In the genomic region with DNA sequence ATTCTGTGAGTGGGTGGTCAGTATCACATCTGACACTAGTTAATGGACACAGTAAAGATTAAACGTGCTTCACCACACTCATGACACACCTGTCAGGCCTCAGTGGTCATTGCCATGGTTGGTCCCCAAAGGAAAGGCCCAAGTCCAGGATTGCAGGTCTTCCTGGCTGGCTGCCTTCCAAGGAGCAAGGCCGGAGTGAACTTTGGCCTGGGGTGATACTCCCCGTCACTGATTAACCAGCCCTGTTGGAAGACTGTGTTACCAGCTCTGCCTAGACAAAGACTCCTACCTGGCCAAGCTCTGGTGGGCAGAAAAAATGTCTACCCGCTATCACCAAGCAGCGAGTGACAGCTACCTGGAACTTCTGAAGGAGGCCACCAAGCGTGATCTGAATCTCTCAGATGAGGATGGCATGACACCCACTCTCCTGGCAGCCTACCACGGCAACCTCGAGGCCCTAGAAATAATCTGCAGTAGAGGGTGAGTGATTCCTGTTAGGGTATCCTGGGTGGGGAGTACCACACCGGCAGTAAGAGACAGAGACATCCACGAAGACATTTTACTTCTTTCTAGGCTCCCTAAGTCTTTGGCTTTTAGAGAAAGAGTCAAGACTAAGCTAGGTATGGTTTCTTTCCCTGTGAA, we compare ENCODE assay signal across 18 mouse cellular contexts. TPM values are rescaled to one million over a fixed set of nuclear protein-coding genes. Genes with fewer than 3 reads are reported as not detected.
DNase-seq lines count a peak whose midpoint lies in the region; ATAC-seq and TF ChIP-seq lines count a peak whose summit lies in the region.
"Had no signal": no experiment of that assay in that cellular context is flagged by ENCODE, and none has a peak within 500 bp of the region (broad histone marks: within the 10 kb centered on the region; RNA-seq: fewer than 3 reads in every experiment).

TSS of gene Anks4b (plus strand) at position 256 of the 642 bp plus-strand sequence.

- peak; percentile 93 for ATAC-seq in intestine, embryonic 16.5 days
- peak; percentile 91 for ATAC-seq in liver, embryonic 16.5 days (ENCODE audit: low read depth)
- ATAC-seq in hindbrain, embryonic 13.5 days (ENCODE audit: low FRiP score), result no peak
- ATAC-seq: CD4-positive, CD25-positive, alpha-beta regulatory T cell, adult 4 months; forebrain, embryonic 14.5 days had no signal

- peak; percentile 96 for DNase-seq in kidney, adult 2 months
- DNase-seq in kidney, postnatal 36 days, result peak; percentile 92 to 94
- DNase-seq in gastrocnemius, postnatal 4 days (ENCODE audit: low spot score in 2 of 2), result no peak
- no peak for DNase-seq in adrenal gland, postnatal 4 days (ENCODE audit: low spot score in 2 of 2)
- no peak for DNase-seq in lung, postnatal 14 days
- DNase-seq: cerebellum, adult 11-12 months; gastrocnemius, postnatal 14 days; lung, embryonic 14.5 days; spleen, adult 18-20 months had no signal

- H3K27me3 ChIP-seq in intestine, embryonic 16.5 days (replicated peaks; ENCODE audit: control insufficient read depth, insufficient read depth, low read length), result no peaks in the 10 kb centered on the region
- H3K27me3 ChIP-seq in kidney, adult 2 months (replicated peaks; ENCODE audit: control insufficient read depth, insufficient read depth, low read length), result no peaks in the 10 kb centered on the region
- no peaks in the 10 kb centered on the region for H3K27me3 ChIP-seq in liver, embryonic 16.5 days (ENCODE audit: control insufficient read depth, insufficient read depth, low read depth, low read length)
- no peaks in the 10 kb centered on the region for H3K27me3 ChIP-seq in hindbrain, embryonic 13.5 days
- H3K27me3 ChIP-seq: embryonic facial prominence, embryonic 15.5 days; heart, embryonic 13.5 days; megakaryocyte, embryonic 14.5 days had no signal

- peak within 1 kb of the TSS; percentile 87 for H3K27ac ChIP-seq in intestine, embryonic 16.5 days (ENCODE audit: low read length)
- peak within 1 kb of the TSS; percentile 90 for H3K27ac ChIP-seq in kidney, adult 2 months (ENCODE audit: insufficient read depth, low read depth, low read length)
- H3K27ac ChIP-seq in liver, embryonic 16.5 days (ENCODE audit: low read length), result peak within 1 kb of the TSS; percentile 70
- H3K27ac ChIP-seq in hindbrain, embryonic 13.5 days, result no peak within 1 kb of the TSS
- H3K27ac ChIP-seq: embryonic facial prominence, embryonic 15.5 days; heart, embryonic 13.5 days had no signal

- no peak for TF ChIP-seq CTCF in kidney, adult 2 months (conservative IDR thresholded peaks at IDR 0.05; ENCODE audit: insufficient read depth, insufficient read length, low read depth, low read length)

- H3K4me1 ChIP-seq in intestine, embryonic 16.5 days (ENCODE audit: control insufficient read depth, insufficient read depth, low read length), result peaks cover 2% of the 10 kb centered on the region; the same call in 1 of the 2 replicates
- peaks cover 3% of the 10 kb centered on the region; the same call in 1 of the 2 replicates for H3K4me1 ChIP-seq in kidney, adult 2 months (ENCODE audit: control insufficient read depth, insufficient read depth, low read length)
- H3K4me1 ChIP-seq in liver, embryonic 16.5 days (ENCODE audit: control insufficient read depth, low read depth, low read length), result no peaks in the 10 kb centered on the region
- H3K4me1 ChIP-seq in hindbrain, embryonic 13.5 days (replicated peaks), result no peaks in the 10 kb centered on the region
- H3K4me1 ChIP-seq: embryonic facial prominence, embryonic 15.5 days; heart, embryonic 13.5 days; megakaryocyte, embryonic 14.5 days had no signal

- H3K36me3 ChIP-seq in intestine, embryonic 16.5 days (ENCODE audit: control insufficient read depth, insufficient read depth, low read length), result no peaks in the 10 kb centered on the region
- H3K36me3 ChIP-seq in kidney, adult 2 months (ENCODE audit: control insufficient read depth, insufficient read depth, low read length), result no peaks in the 10 kb centered on the region
- no peaks in the 10 kb centered on the region for H3K36me3 ChIP-seq in liver, embryonic 16.5 days (ENCODE audit: control insufficient read depth, insufficient read depth)
- no peaks in the 10 kb centered on the region for H3K36me3 ChIP-seq in hindbrain, embryonic 13.5 days
- H3K36me3 ChIP-seq: embryonic facial prominence, embryonic 15.5 days; heart, embryonic 13.5 days had no signal

- peak within 1 kb of the TSS; percentile 74 for H3K9ac ChIP-seq in intestine, embryonic 16.5 days (ENCODE audit: low read depth, low read length)
- H3K9ac ChIP-seq in liver, embryonic 16.5 days (ENCODE audit: low read depth, low read length), result peak within 1 kb of the TSS; percentile 13; the same call in 1 of the 2 replicates
- no peak within 1 kb of the TSS for H3K9ac ChIP-seq in hindbrain, embryonic 13.5 days
- H3K9ac ChIP-seq: embryonic facial prominence, embryonic 15.5 days; heart, embryonic 13.5 days; lung, embryonic 14.5 days had no signal

- H3K4me2 ChIP-seq in intestine, embryonic 16.5 days (ENCODE audit: low read depth, low read length), result peak within 1 kb of the TSS; percentile 8
- peak within 1 kb of the TSS; percentile 4; the same call in 1 of the 2 replicates for H3K4me2 ChIP-seq in liver, embryonic 16.5 days (ENCODE audit: low read depth, low read length)
- no peak within 1 kb of the TSS for H3K4me2 ChIP-seq in hindbrain, embryonic 13.5 days
- H3K4me2 ChIP-seq: embryonic facial prominence, embryonic 15.5 days; heart, embryonic 13.5 days; lung, embryonic 14.5 days had no signal

- no peaks in the 10 kb centered on the region for H3K9me3 ChIP-seq in intestine, embryonic 16.5 days (ENCODE audit: control insufficient read depth, low read length)
- H3K9me3 ChIP-seq in liver, embryonic 16.5 days (replicated peaks; ENCODE audit: control insufficient read depth, low read length), result no peaks in the 10 kb centered on the region
- no peaks in the 10 kb centered on the region for H3K9me3 ChIP-seq in hindbrain, embryonic 13.5 days
- H3K9me3 ChIP-seq: embryonic facial prominence, embryonic 15.5 days; heart, embryonic 13.5 days; megakaryocyte, embryonic 14.5 days had no signal

- TF ChIP-seq POLR2A in kidney, adult 2 months (IDR thresholded peaks at IDR 0.05; ENCODE audit: low read depth, low read length), result no peak

- H3K4me3 ChIP-seq in intestine, embryonic 16.5 days (ENCODE audit: low read length), result peak within 1 kb of the TSS; percentile 49
- peak within 1 kb of the TSS; percentile 62 for H3K4me3 ChIP-seq in kidney, adult 2 months (ENCODE audit: insufficient read depth, low read depth, low read length)
- peak within 1 kb of the TSS; percentile 51 for H3K4me3 ChIP-seq in liver, embryonic 16.5 days (ENCODE audit: low read depth, low read length)
- H3K4me3 ChIP-seq in hindbrain, embryonic 13.5 days, result no peak within 1 kb of the TSS
- H3K4me3 ChIP-seq: embryonic facial prominence, embryonic 15.5 days; heart, embryonic 13.5 days; megakaryocyte, embryonic 14.5 days had no signal

- 61% methylated on average over 10 of the region's 10 CpGs for WGBS in intestine, embryonic 16.5 days
- WGBS in kidney, adult 2 months, result 38% methylated on average over 10 of the region's 10 CpGs
- 54% methylated on average over 10 of the region's 10 CpGs for WGBS in liver, embryonic 16.5 days (ENCODE audit: insufficient replicate concordance)
- WGBS in hindbrain, embryonic 13.5 days, result 87% methylated on average over 10 of the region's 10 CpGs

RNA-seq across cellular contexts. Expression of gene Anks4b, which starts in this region (rescaled TPM):
- 15.7 and 15.9 TPM in 2 replicates for polyA plus RNA-seq in intestine, embryonic 16.5 days (2015; fragmentation: Nextera tagmentation; extraction: Ambion mirVana)
- 10.8 and 15.0 TPM in 2 replicates for polyA plus RNA-seq in kidney, adult 2 months (2012; rRNA removed)
- polyA plus RNA-seq in liver, embryonic 16.5 days (2015; fragmentation: Nextera tagmentation; extraction: Ambion mirVana), result 2.2 and 2.3 TPM in 2 replicates
- 0.05 TPM in 1 of 2 replicates, not detected in the other for polyA plus RNA-seq in hindbrain, embryonic 13.5 days (2015; fragmentation: Nextera tagmentation; extraction: Ambion mirVana)
- under 1 TPM; 0.10 TPM for total RNA-seq in gastrocnemius, postnatal 4 days (2021)
- 1 to 10 TPM; 1.6 to 2.4 TPM for total RNA-seq in adrenal gland, postnatal 4 days (2021)
- polyA plus RNA-seq: CD4-positive, CD25-positive, alpha-beta regulatory T cell, adult 4 months; embryonic facial prominence, embryonic 15.5 days; forebrain, embryonic 14.5 days; lung, embryonic 14.5 days; neural tube, embryonic 14.5 days had no signal

Comparison
In these comparisons a context has a peak if more than half of its experiments do, and no peak if none do; other contexts are left out.
1. DNase-seq: peak in kidney, adult 2 months (single experiment) and kidney, postnatal 36 days (2 of 2); none in gastrocnemius, postnatal 4 days (0 of 2), adrenal gland, postnatal 4 days (0 of 2) and lung, postnatal 14 days (single experiment).